Mouse (Mus musculus): ENCODE data around the gene Col6a3. TPM values are rescaled to one million over a fixed set of nuclear protein-coding genes. Genes with fewer than 3 reads are reported as not detected.

Gene Col6a3
- polyA plus RNA-seq, 1 experiment from 2014 or later = 13.9 TPM

DNA sequence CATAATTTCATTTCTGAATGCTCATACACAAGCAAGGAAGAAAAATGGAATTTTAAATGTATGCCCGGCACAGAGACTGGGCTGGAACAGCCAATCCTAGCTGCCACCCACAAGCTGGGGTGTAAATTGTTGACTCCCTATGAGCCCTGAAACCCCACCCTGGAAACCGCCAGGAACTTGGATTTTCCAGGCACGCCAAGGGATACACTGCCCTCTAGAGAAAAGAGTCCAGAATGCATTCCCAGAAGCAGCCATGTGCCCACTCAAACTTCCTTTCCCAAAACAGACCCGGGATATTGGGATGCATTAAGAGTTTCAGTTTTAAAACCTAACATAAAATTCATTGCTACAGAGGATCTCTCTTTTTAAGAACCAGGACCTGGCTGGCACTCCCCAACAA is 3.5 kb downstream of the Col6a3 start:
- WGBS = 17% methylated on average over 4 of the region's 4 CpGs
- Histone ChIP-seq H3K27ac (replicated peaks) (no peak overlapping the region), H3K36me3 (no peaks in the 10 kb centered on the region), H3K27me3 (replicated peaks) (no peaks in the 10 kb centered on the region), H3K4me3 (replicated peaks) (no peak overlapping the region), H3K9me3 (replicated peaks) (no peaks in the 10 kb centered on the region), H3K4me2 (peak overlapping the region; percentile 5; the same call in 1 of the 2 replicates), H3K4me1 (peaks cover 11% of the 10 kb centered on the region; the same call in 1 of the 2 replicates), H3K9ac (replicated peaks) (no peak overlapping the region)
- no peak for ATAC-seq (ENCODE audit: low FRiP score)

DNA sequence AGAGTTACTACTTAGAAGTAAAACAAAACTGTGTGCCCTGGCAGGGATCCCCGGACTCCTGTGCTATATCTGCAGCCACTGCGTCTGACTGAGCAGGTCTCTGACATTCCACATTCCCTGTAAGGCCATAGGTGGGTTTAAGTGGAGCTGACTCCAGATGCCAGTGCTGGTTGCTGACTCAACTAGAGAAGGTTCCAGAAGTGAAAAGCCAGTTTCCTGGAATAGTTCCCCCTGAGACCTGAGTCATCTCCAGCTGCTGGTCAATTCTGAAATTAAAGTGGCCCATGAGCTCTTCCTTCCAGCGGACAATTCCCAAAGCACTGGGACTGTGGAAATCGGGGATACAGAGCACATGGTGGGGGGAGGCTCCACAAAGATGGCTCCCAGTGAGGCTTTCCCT is 5.1 kb downstream of the Col6a3 start:
- Histone ChIP-seq H3K4me3 (replicated peaks) (no peak overlapping the region), H3K4me2 (no peak overlapping the region), H3K4me1 (peaks cover 11% of the 10 kb centered on the region; the same call in 1 of the 2 replicates), H3K9me3 (replicated peaks) (no peaks in the 10 kb centered on the region), H3K27ac (replicated peaks) (no peak overlapping the region), H3K36me3 (no peaks in the 10 kb centered on the region), H3K9ac (replicated peaks) (no peak overlapping the region), H3K27me3 (replicated peaks) (no peaks in the 10 kb centered on the region)
- 85% methylated on average over 4 of the region's 4 CpGs for WGBS
- ATAC-seq (ENCODE audit: low FRiP score) = no peak

DNA sequence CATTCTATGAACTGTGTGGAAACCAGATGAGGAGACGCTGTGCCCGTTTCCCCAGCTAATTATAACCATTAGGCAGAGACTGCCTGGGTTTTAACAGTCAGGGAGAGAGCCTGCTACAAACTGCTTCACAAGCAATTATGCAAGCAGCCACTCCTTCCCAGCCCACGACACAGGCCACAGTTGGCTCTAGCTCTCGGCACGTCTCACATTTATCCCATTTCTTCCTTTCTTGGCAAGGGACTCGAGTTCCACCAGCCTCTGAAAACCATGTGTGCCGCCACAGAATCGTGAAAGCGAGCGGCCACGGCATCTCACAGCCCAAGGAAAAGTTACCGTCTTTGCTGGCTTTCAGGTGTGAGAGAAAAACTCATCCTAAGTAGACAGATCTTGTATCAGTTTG is 5.5 kb downstream of the Col6a3 start:
- H3K27me3 ChIP-seq (replicated peaks) = no peaks in the 10 kb centered on the region
- peaks cover 11% of the 10 kb centered on the region; the same call in 1 of the 2 replicates for H3K4me1 ChIP-seq
- H3K36me3 ChIP-seq = no peaks in the 10 kb centered on the region
- no peak for ATAC-seq (ENCODE audit: low FRiP score)
- 0 out of 2 replicates have a peak overlapping the region, but pooled peaks have one; percentile 19 for H3K27ac ChIP-seq (replicated peaks)
- H3K9me3 ChIP-seq (replicated peaks) = no peaks in the 10 kb centered on the region
- H3K9ac ChIP-seq (replicated peaks) = no peak overlapping the region
- 57% methylated on average over 12 of the region's 12 CpGs for WGBS
- no peak overlapping the region for H3K4me2 ChIP-seq
- H3K4me3 ChIP-seq (replicated peaks) = no peak overlapping the region

DNA sequence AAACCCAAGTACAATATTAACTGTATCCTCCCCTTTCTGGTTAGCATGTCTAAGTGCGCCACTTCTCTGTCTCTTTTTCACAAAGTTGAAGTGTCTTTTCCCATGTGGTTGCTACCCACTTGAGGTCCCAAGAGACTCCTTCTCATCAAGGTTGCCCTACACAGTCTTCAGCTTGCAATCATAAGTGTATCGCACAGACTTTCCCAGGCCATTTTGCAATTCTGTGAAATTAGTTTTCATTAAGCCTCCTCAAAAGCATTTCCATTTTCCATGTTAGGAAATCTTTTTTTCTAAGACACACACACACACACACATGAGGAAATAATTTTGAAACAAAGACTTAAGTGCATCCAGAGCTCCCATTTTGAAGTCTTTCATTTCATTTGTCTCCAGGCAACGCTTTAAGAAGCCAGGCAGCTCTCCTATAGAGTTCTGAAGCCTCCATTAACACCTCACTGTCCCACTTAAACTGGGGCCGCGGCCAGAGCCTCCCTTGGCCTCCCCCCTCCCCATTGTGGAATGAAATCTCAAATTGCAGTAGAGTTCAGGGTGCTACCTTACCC is 7.5 kb downstream of the Col6a3 start:
- Histone ChIP-seq H3K36me3 (no peaks in the 10 kb centered on the region), H3K27me3 (replicated peaks) (no peaks in the 10 kb centered on the region), H3K9ac (replicated peaks) (no peak overlapping the region), H3K4me2 (no peak overlapping the region), H3K4me3 (replicated peaks) (no peak overlapping the region), H3K4me1 (peaks cover 11% of the 10 kb centered on the region; the same call in 1 of the 2 replicates), H3K27ac (replicated peaks) (no peak overlapping the region), H3K9me3 (replicated peaks) (no peaks in the 10 kb centered on the region)
- no peak for ATAC-seq (ENCODE audit: low FRiP score)
- WGBS = 59% methylated on average over 5 of the region's 5 CpGs

DNA sequence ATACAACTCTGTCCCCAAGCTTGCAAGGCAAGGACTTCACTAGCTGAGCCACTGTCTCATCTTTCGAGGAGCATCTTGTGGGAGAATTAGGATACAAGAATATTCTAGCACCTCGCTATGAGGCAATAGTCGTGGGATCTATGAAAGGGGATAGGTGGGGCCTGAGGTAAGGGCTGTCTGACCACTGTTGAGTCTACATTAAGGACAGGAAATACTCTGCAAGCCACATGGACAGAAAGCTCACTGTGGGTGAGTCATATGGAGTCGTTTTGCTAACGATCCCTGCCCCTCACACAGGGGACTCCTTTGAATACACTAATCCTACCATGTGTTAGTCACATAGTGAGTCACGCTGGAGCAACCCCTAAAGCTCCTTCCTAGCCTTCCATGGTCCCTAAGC is 9.1 kb downstream of the Col6a3 start:
- no peaks in the 10 kb centered on the region for H3K27me3 ChIP-seq (replicated peaks)
- 64% methylated on average over 6 of the region's 6 CpGs for WGBS

DNA sequence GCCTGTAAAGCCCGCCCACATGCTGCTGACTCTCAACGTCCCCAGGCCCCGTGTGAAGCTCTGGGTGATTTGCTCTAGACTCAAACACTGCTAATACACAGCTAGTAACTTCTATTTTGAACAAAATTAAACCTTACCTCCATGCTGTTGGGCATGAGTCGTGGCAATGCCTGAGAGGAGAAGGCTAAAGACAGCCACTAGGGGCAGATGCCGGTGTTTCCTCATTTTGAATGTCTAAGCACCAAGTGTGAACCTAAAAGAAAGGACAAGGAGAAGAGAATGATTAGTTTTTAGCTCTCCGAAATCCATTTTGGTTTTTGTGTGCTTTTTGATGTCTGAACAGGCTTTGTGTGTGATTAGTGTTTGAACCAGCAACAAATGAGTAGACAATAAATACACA is 13.8 kb downstream of the Col6a3 start:
- H3K27me3 ChIP-seq (replicated peaks) = no peaks in the 10 kb centered on the region
- 60% methylated on average over 6 of the region's 6 CpGs for WGBS
- no peaks in the 10 kb centered on the region for H3K36me3 ChIP-seq
- no peaks in the 10 kb centered on the region for H3K4me1 ChIP-seq
- no peak overlapping the region for H3K9ac ChIP-seq (replicated peaks)
- no peak overlapping the region for H3K4me2 ChIP-seq
- ATAC-seq (ENCODE audit: low FRiP score) = no peak
- no peak overlapping the region for H3K4me3 ChIP-seq (replicated peaks)
- H3K9me3 ChIP-seq (replicated peaks) = no peaks in the 10 kb centered on the region
- H3K27ac ChIP-seq (replicated peaks) = no peak overlapping the region

More for the DNA sequence above, 9.1 kb downstream of the Col6a3 start:
- no peak for ATAC-seq (ENCODE audit: low FRiP score)
- no peak overlapping the region for H3K4me3 ChIP-seq (replicated peaks)
- no peaks in the 10 kb centered on the region for H3K36me3 ChIP-seq
- no peak overlapping the region for H3K9ac ChIP-seq (replicated peaks)
- H3K9me3 ChIP-seq (replicated peaks) = no peaks in the 10 kb centered on the region
- H3K27ac ChIP-seq (replicated peaks) = no peak overlapping the region
- no peak overlapping the region for H3K4me2 ChIP-seq
- H3K4me1 ChIP-seq = peaks cover 7% of the 10 kb centered on the region; the same call in 1 of the 2 replicates

DNA sequence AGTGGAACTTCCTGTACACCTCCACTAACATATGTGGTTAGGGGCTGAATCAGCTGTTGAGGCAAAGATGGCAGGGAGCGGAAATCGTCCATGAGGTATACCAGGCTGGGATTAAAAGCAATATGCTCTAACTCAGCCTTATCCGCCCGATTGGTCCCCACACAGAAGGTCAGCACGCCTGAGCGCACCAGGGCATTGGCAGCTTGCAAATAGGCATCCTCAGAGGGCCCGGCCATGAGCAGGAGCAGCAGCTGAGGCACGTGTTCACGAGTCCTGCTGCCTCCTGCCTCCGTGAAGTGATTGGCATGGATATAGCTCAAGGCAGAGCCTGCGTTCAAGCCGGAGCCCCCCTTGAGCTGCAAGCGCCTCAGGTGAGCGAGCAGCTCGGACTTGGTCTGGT is 30.5 kb downstream of the Col6a3 start:
- Histone ChIP-seq H3K4me2 (no peak overlapping the region), H3K27ac (replicated peaks) (no peak overlapping the region), H3K9me3 (replicated peaks) (no peaks in the 10 kb centered on the region), H3K9ac (replicated peaks) (no peak overlapping the region), H3K27me3 (replicated peaks) (no peaks in the 10 kb centered on the region), H3K4me1 (no peaks in the 10 kb centered on the region), H3K36me3 (no peaks in the 10 kb centered on the region), H3K4me3 (replicated peaks) (no peak overlapping the region)
- 72% methylated on average over 15 of the region's 15 CpGs for WGBS
- no peak for ATAC-seq (ENCODE audit: low FRiP score)

DNA sequence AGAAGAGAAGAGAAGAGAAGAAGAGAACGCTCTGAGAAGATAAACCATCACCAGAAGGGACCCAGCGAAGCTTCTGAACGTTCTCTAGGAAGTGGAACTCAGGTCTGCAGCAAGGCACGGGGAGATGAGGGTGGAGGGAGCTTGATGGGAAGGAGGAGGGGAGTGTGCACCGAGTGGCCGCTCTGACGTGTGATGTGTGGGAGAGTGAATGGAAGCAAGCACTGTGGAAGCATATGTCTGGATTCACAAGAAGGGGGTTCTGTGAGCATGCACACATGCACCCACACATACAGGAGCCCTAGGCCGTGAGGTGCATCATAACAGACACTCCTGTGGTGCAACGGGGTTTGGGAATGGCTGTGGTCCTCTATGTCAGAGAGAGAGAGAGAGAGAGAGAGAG is 34.8 kb downstream of the Col6a3 start:
- Histone ChIP-seq H3K36me3 (no peaks in the 10 kb centered on the region), H3K4me3 (replicated peaks) (no peak overlapping the region), H3K9ac (replicated peaks) (no peak overlapping the region), H3K4me2 (no peak overlapping the region), H3K4me1 (no peaks in the 10 kb centered on the region), H3K27me3 (replicated peaks) (no peaks in the 10 kb centered on the region), H3K27ac (replicated peaks) (no peak overlapping the region), H3K9me3 (replicated peaks) (no peaks in the 10 kb centered on the region)
- 79% methylated on average over 9 of the region's 9 CpGs for WGBS
- ATAC-seq (ENCODE audit: low FRiP score) = no peak

DNA sequence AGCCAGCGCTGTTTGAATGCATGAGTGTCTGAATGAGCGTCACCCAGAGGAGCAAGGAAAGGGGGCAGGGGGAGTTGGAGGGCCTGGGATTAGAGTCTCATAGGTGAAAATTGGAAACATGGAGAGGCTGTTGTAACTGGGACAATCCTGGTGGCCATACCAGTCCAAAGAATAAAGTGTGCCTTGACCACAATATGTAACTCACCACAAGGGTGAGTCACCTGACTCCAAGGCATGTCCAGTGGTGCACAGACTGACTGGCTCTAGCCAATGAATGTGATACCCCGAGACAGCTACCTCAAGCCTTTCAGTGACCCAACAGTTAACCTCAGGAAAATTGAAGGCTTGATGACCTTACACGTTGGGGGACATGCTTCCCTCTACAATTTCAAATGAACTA is 40.7 kb downstream of the Col6a3 start:
- no peak overlapping the region for H3K4me2 ChIP-seq
- H3K27ac ChIP-seq (replicated peaks) = no peak overlapping the region
- H3K27me3 ChIP-seq (replicated peaks) = no peaks in the 10 kb centered on the region
- no peak for ATAC-seq (ENCODE audit: low FRiP score)
- H3K9ac ChIP-seq (replicated peaks) = no peak overlapping the region
- H3K4me3 ChIP-seq (replicated peaks) = no peak overlapping the region
- no peaks in the 10 kb centered on the region for H3K4me1 ChIP-seq
- no peaks in the 10 kb centered on the region for H3K9me3 ChIP-seq (replicated peaks)
- 82% methylated on average over 4 of the region's 4 CpGs for WGBS
- H3K36me3 ChIP-seq = no peaks in the 10 kb centered on the region

DNA sequence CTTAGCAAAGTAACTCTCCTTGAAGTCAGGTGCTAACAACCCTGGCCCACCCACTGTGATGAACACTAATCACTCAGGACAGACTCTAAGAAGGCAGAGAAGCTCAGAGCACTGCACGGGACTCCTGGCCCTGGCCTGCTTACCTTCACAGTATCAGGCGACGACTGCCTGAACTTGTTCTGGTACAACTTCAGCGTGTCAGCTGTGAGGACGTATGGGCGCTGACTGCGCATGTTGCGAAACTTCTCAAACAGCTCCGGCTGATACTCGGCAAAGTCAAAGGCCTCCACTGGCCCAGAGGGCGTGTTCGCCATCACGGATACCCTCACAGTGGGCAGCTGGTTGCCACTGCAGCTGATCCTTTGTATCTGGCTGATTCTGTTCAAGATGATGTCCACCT is 42.7 kb downstream of the Col6a3 start:
- no peak overlapping the region for H3K9ac ChIP-seq (replicated peaks)
- no peak overlapping the region for H3K4me2 ChIP-seq
- no peaks in the 10 kb centered on the region for H3K4me1 ChIP-seq
- H3K9me3 ChIP-seq (replicated peaks) = no peaks in the 10 kb centered on the region
- H3K27me3 ChIP-seq (replicated peaks) = no peaks in the 10 kb centered on the region
- H3K27ac ChIP-seq (replicated peaks) = no peak overlapping the region
- WGBS = 86% methylated on average over 13 of the region's 13 CpGs
- ATAC-seq (ENCODE audit: low FRiP score) = no peak
- no peak overlapping the region for H3K4me3 ChIP-seq (replicated peaks)
- no peaks in the 10 kb centered on the region for H3K36me3 ChIP-seq

DNA sequence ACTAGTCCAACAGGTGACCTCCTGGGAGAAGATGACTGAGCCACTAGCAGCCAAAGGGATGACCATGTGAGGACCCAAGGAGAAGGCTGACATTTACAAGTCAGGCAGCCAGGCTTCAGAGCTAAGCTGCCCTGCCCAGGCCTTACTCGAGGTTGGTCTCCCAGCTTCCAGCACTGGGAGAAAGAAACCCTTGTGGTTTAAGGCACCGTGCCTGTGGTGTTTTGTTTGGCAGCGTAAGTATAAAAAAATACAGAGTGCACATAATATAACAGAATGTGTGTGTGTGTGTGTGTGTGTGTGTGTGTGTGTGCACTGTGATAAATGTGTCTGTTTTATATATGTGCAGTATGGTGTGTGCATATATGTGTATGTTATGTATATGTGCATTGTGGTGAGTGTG is 43.3 kb downstream of the Col6a3 start:
- Histone ChIP-seq H3K9me3 (replicated peaks) (no peaks in the 10 kb centered on the region), H3K9ac (replicated peaks) (no peak overlapping the region), H3K27me3 (replicated peaks) (no peaks in the 10 kb centered on the region), H3K4me2 (no peak overlapping the region), H3K36me3 (no peaks in the 10 kb centered on the region), H3K4me3 (replicated peaks) (no peak overlapping the region), H3K27ac (replicated peaks) (no peak overlapping the region), H3K4me1 (no peaks in the 10 kb centered on the region)
- ATAC-seq (ENCODE audit: low FRiP score) = no peak
- WGBS = 90% methylated on average over 3 of the region's 3 CpGs

DNA sequence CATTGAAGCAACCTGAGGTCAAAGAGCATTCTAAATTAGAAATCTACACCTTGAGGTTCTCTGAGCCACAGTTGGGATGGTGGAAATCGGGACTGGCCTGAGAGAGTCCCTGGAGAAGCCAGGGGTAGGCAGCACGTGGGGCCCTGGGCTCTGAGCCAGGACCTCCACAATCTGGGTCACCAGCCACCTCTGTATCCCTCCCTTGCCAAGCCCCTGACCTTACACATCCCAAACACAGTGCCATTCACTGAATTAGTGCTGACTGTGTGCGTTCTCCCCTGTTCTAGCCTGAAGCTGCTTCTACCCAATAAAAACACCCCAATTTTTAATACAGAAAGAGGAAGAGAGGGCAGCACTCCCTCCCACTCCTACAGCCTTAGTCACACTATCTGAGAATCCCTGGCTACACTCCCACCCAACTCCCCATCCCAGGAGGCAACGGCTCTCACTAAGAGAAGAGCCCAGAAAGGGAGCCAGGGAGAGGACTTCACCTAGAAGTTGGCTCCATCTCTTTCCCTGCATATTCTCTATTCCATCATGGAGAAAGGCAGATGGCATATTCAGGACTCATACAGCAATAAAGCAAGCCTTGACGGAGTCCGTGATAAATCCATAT is 46.4 kb downstream of the Col6a3 start:
- 73% methylated on average over 6 of the region's 6 CpGs for WGBS
- no peaks in the 10 kb centered on the region for H3K9me3 ChIP-seq (replicated peaks)
- no peak overlapping the region for H3K27ac ChIP-seq (replicated peaks)
- no peaks in the 10 kb centered on the region for H3K36me3 ChIP-seq
- no peak overlapping the region for H3K9ac ChIP-seq (replicated peaks)
- no peak for ATAC-seq (ENCODE audit: low FRiP score)
- H3K4me2 ChIP-seq = no peak overlapping the region
- H3K4me1 ChIP-seq = no peaks in the 10 kb centered on the region
- H3K27me3 ChIP-seq (replicated peaks) = no peaks in the 10 kb centered on the region
- H3K4me3 ChIP-seq (replicated peaks) = no peak overlapping the region

All from neural tube, embryonic 15.5 days (tissue).